Mouse (Mus musculus) spleen, adult 2 months (tissue): ENCODE results near the gene Gzmg.
"Not testable (repeated sequence)": the region's sequence is repeated elsewhere in the genome, so short reads cannot be mapped to it uniquely, and the experiment has no call there.

Source experiments
- CTCF ChIP-seq: fragments of 200-500 bp; IDR thresholded peaks from 2 replicates; pipeline ENCODE4 v1.5.1; 2011; ENCODE audit warnings: mild to moderate bottlenecking, inconsistent platforms; ENCODE audit not compliant: insufficient read depth, insufficient read length, insufficient replicate concordance; ENCODE audit errors: extremely low read depth
- POLR2A ChIP-seq: fragments of 200-500 bp; IDR thresholded peaks from 2 replicates; pipeline ENCODE4 v1.6.1; 2011; ENCODE audit warnings: low read depth, low read length, inconsistent platforms

DNA sequence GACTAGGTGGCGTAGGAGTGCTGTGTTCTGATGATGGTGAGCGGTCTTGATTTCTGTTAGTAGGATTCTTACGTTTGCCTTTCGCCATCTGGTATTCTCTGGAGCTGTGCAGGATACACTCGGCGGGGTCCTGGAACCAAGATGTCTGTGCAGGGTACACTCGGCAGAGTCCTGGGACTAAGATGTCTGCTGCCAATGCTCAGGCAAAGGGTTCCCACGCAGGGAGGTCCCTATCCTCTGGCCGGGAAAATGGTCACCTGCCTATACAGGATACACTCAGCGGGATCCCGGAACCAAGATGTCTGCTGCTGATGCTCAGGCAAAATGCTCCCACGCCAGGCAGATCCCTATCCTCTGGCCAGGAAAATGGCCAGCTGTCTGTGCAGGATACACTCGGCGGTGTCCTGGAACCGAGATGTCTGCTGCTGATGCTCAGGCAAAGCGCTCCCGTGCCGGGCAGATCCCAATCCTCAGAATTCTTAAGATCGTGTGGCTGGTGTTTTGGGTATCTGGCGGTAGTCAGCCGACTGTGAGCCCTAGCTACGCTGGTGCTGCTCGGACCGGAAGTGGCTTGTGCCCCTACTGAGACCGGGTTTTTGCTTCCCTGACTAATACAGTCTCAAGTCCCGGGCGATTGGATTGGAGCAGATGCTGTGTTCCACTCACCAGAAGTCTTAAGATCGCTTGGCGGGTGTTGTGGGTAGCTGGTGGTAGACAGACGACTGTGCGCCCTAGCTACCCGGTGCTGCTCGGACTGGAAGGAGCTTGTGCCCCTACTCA, 43.7 kb downstream of the Gzmg start:
- TF ChIP-seq POLR2A, CTCF: not testable (repeated sequence)
